Mouse (Mus musculus) testis, postnatal 10 days (tissue): Measurements from ENCODE around the gene Zbtb37.

Source experiments
- DNase-seq: peaks from one replicate; pipeline ENCODE4 v3.0.0; 2021; ENCODE audit warnings: low spot score

Zbtb37 gene

DNA sequence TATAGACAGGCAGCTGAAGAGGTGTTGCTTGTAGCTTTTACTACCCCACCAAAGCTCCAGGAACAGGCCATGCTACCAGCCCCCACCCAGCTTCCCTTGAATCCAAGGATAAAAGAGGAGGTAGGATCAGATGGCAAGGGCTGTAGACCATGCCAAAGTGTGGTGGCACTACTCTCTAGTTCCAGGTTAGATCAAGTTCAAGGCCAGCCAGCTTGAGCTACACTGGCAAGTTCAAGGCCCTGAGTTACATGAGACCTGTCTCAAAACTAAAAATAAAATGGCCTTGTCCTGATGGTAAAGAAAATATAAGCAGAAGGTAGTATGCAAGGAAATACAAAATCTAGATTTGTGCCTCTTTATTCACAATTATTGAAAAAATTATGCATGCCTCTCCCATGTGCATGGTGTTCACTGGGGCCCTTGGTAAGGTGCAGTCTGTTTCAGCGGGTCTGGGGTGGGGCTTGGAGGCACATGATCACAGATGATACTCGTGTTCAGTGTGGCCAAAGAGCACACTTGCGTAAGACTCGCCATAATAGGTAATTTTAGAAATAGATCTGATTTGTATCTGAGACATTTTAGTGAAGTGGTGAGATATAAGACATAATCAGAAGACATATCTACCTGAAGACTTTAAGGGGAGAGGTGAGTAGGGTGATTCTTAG lies 56.4 kb downstream of the Zbtb37 start, which contains the start of gene Serpinc1:
Gene Serpinc1 (plus strand): TSS at position 515 of the 665 bp plus-strand sequence.
- DNase-seq: no peak

- no peak for DNase-seq
These were observed 66.0 kb downstream of the Zbtb37 start for GRCm38 (mm10) chr1:160968643-160969042.

GRCm38 (mm10) chr1:160967268-160967667 lies 67.4 kb downstream of the Zbtb37 start:
- no peak for DNase-seq

- DNase-seq: no peak
These were observed 71.5 kb downstream of the Zbtb37 start for GRCm38 (mm10) chr1:160963199-160963598.
